Mouse (Mus musculus) heart, embryonic 12.5 days (tissue): Measurements from ENCODE around the gene Zfp945. TPM values are rescaled to one million over a fixed set of nuclear protein-coding genes. Genes with fewer than 3 reads are reported as not detected.

Experiments used
- ATAC-seq: fragments of 200-750 bp; cut with Nextera tagmentation; 2 replicates; pipeline ENCODE4 v1.8.0; 2017; ENCODE audit warnings: moderate TSS enrichment, moderate library complexity; ENCODE audit not compliant: insufficient number of reproducible peaks, low FRiP score
- H3K27ac ChIP-seq: fragments of 300-500 bp; sonication (generic); 2 replicates; pipeline ENCODE4 v1.5.1; 2016; ENCODE audit warnings: mild to moderate bottlenecking, moderate library complexity; ENCODE audit not compliant: poor library complexity, severe bottlenecking
- H3K27me3 ChIP-seq: fragments of 300-500 bp; sonication (generic); replicated peaks from 2 replicates; pipeline ENCODE4 v1.6.1; 2016; ENCODE audit warnings: mild to moderate bottlenecking, moderate library complexity
- H3K36me3 ChIP-seq: fragments of 300-500 bp; sonication (generic); 2 replicates; pipeline ENCODE4 v1.6.1; 2016; ENCODE audit warnings: mild to moderate bottlenecking, moderate library complexity
- H3K4me1 ChIP-seq: fragments of 300-500 bp; sonication (generic); replicated peaks from 2 replicates; pipeline ENCODE4 v1.6.1; 2016; ENCODE audit warnings: mild to moderate bottlenecking
- H3K4me2 ChIP-seq: fragments of 300-500 bp; sonication (generic); 2 replicates; pipeline ENCODE4 v1.6.1; 2016; ENCODE audit warnings: mild to moderate bottlenecking, moderate library complexity
- H3K4me3 ChIP-seq: fragments of 300-500 bp; sonication (generic); 2 replicates; pipeline ENCODE4 v1.5.1; 2016; ENCODE audit warnings: mild to moderate bottlenecking
- H3K9ac ChIP-seq: fragments of 300-500 bp; sonication (generic); 2 replicates; pipeline ENCODE4 v1.6.1; 2016; ENCODE audit warnings: mild to moderate bottlenecking, moderate library complexity
- H3K9me3 ChIP-seq: fragments of 300-500 bp; sonication (generic); replicated peaks from 2 replicates; pipeline ENCODE4 v1.6.1; 2016; ENCODE audit warnings: mild to moderate bottlenecking, moderate library complexity
- WGBS: fragments of 180-500 bp; shearing (Covaris S2); methylation state at CpG from one replicate; pipeline ENCODE4 v1.1.7; 2016; 5-methylcytosine and 5-hydroxymethylcytosine counted together
- polyA plus RNA-seq: library from polyadenylated mRNA; unstranded; fragments of >200 nt; fragmentation: Nextera tagmentation; extraction: Ambion mirVana; gene quantifications from 2 replicates; pipeline ENCODE4 v1.2.1, GENCODE M21; 2016

Gene Zfp945
- polyA plus RNA-seq, 1 experiment from 2014 or later, result 17.8 TPM

DNA sequence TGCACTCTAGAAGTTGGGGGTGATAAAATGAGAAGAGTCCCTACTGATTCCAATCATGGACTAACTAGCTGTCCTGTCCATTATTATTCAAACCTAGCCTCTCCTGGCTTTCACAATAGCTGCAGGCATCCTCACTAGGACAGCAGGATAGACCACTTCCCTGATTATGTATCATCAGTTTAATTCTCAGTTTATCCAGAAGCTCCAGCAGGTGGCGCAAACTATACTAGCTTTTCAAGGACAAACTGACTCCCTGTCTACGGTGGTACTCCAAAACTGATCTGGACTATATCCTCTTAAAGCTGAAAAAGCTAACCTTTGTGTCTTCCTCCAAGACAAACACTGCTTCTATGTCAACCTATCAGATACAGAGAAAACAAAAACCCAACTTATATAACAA, 67.2 kb downstream of the Zfp945 start:
- Histone ChIP-seq H3K27me3 (no peaks in the 10 kb centered on the region), H3K4me1 (no peaks in the 10 kb centered on the region)

More for the DNA sequence above, 67.2 kb downstream of the Zfp945 start:
- WGBS, result 59% methylated on average over 2 of the region's 2 CpGs
- no peaks in the 10 kb centered on the region for H3K36me3 ChIP-seq
- no peaks in the 10 kb centered on the region; the same call in 1 of the 2 replicates for H3K9me3 ChIP-seq
- no peak overlapping the region for H3K27ac ChIP-seq
- H3K4me3 ChIP-seq, result no peak overlapping the region
- ATAC-seq, result no peak
- no peak overlapping the region for H3K4me2 ChIP-seq
- H3K9ac ChIP-seq, result no peak overlapping the region

Other genes starting within 250 kb of the Zfp945 start
- not detected in 2 replicates for gene Vmn2r113, start 75.8 kb upstream of the Zfp945 start, polyA plus RNA-seq
- gene Vmn2r-ps130, start 194.0 kb upstream of the Zfp945 start, polyA plus RNA-seq, result not detected in 2 replicates